Comparison of ENCODE assay signal across 12 mouse cellular contexts in genomic region chr14:24738869-24739268, GRCm38 (mm10).
DNase-seq lines count a peak whose midpoint lies in the region; ATAC-seq lines count a peak whose summit lies in the region.
"Had no signal": no experiment of that assay in that cellular context is flagged by ENCODE, and none has a peak within 500 bp of the region (broad histone marks: within the 10 kb centered on the region; RNA-seq: fewer than 3 reads in every experiment).

No protein-coding gene starts in this region.

- H3K9me3 ChIP-seq in embryonic facial prominence, embryonic 11.5 days (replicated peaks; ENCODE audit: control insufficient read depth, low read length): no peaks in the 10 kb centered on the region
- H3K9me3 ChIP-seq in embryonic facial prominence, embryonic 10.5 days: no peaks in the 10 kb centered on the region
- H3K9me3 ChIP-seq in kidney, embryonic 15.5 days (replicated peaks): no peaks in the 10 kb centered on the region
- no peaks in the 10 kb centered on the region for H3K9me3 ChIP-seq in midbrain, embryonic 10.5 days (replicated peaks)
- no peaks in the 10 kb centered on the region for H3K9me3 ChIP-seq in midbrain, embryonic 13.5 days
- H3K9me3 ChIP-seq: heart, embryonic 15.5 days had no signal

- H3K4me2 ChIP-seq in embryonic facial prominence, embryonic 11.5 days (ENCODE audit: low read depth, low read length): no peak overlapping the region
- H3K4me2 ChIP-seq in kidney, embryonic 15.5 days: no peak overlapping the region
- H3K4me2 ChIP-seq in midbrain, embryonic 13.5 days (replicated peaks): no peak overlapping the region
- H3K4me2 ChIP-seq: heart, embryonic 15.5 days had no signal

- no peak for ATAC-seq in embryonic facial prominence, embryonic 11.5 days (replicated peaks; ENCODE audit: insufficient number of reproducible peaks, low FRiP score, low TSS enrichment, low read depth)
- no peak for ATAC-seq in kidney, embryonic 15.5 days (replicated peaks; ENCODE audit: low FRiP score)
- ATAC-seq in midbrain, embryonic 13.5 days: no peak

- H3K4me3 ChIP-seq in embryonic facial prominence, embryonic 11.5 days (ENCODE audit: low read depth, low read length): no peak overlapping the region
- no peak overlapping the region for H3K4me3 ChIP-seq in embryonic facial prominence, embryonic 10.5 days
- H3K4me3 ChIP-seq in kidney, embryonic 15.5 days (replicated peaks): no peak overlapping the region
- no peak overlapping the region for H3K4me3 ChIP-seq in midbrain, embryonic 10.5 days
- no peak overlapping the region for H3K4me3 ChIP-seq in midbrain, embryonic 13.5 days (replicated peaks)
- H3K4me3 ChIP-seq: heart, embryonic 15.5 days had no signal

- no peaks in the 10 kb centered on the region for H3K36me3 ChIP-seq in embryonic facial prominence, embryonic 11.5 days (replicated peaks; ENCODE audit: control insufficient read depth, insufficient read depth, low read depth, low read length)
- no peaks in the 10 kb centered on the region for H3K36me3 ChIP-seq in embryonic facial prominence, embryonic 10.5 days (replicated peaks)
- H3K36me3 ChIP-seq in kidney, embryonic 15.5 days: no peaks in the 10 kb centered on the region
- H3K36me3 ChIP-seq in midbrain, embryonic 10.5 days: no peaks in the 10 kb centered on the region
- H3K36me3 ChIP-seq in midbrain, embryonic 13.5 days: no peaks in the 10 kb centered on the region
- H3K36me3 ChIP-seq: heart, embryonic 15.5 days had no signal

- no peak overlapping the region for H3K27ac ChIP-seq in embryonic facial prominence, embryonic 11.5 days (replicated peaks; ENCODE audit: low read depth, low read length)
- no peak overlapping the region for H3K27ac ChIP-seq in embryonic facial prominence, embryonic 10.5 days (replicated peaks)
- no peak overlapping the region for H3K27ac ChIP-seq in kidney, embryonic 15.5 days
- peak overlapping the region; percentile 64 for H3K27ac ChIP-seq in midbrain, embryonic 10.5 days (replicated peaks)
- no peak overlapping the region for H3K27ac ChIP-seq in midbrain, embryonic 13.5 days
- H3K27ac ChIP-seq: heart, embryonic 15.5 days had no signal

- no peaks in the 10 kb centered on the region for H3K27me3 ChIP-seq in embryonic facial prominence, embryonic 11.5 days (ENCODE audit: control insufficient read depth, insufficient read depth, low read length)
- H3K27me3 ChIP-seq in embryonic facial prominence, embryonic 10.5 days (replicated peaks; ENCODE audit: low read depth, poor library complexity, severe bottlenecking): no peaks in the 10 kb centered on the region
- H3K27me3 ChIP-seq in kidney, embryonic 15.5 days: no peaks in the 10 kb centered on the region
- no peaks in the 10 kb centered on the region for H3K27me3 ChIP-seq in midbrain, embryonic 10.5 days (ENCODE audit: low read depth, poor library complexity, severe bottlenecking)
- H3K27me3 ChIP-seq in midbrain, embryonic 13.5 days: no peaks in the 10 kb centered on the region
- H3K27me3 ChIP-seq: heart, embryonic 15.5 days had no signal

- DNase-seq in embryonic facial prominence, embryonic 11.5 days (ENCODE audit: low spot score): peak; percentile 59
- no peak for DNase-seq in embryonic facial prominence, embryonic 10.5 days (ENCODE audit: low spot score)
- DNase-seq in kidney, postnatal 10 days: peak; percentile 50
- no peak for DNase-seq in midbrain, embryonic 10.5 days (ENCODE audit: low spot score)
- DNase-seq in lung, postnatal 14 days: peak; percentile 32
- DNase-seq in urinary bladder, postnatal 14 days (ENCODE audit: low spot score): no peak
- DNase-seq: adrenal gland, postnatal 25 days; cerebellum, adult 2 months; gastrocnemius, postnatal 14 days had no signal

- H3K9ac ChIP-seq in embryonic facial prominence, embryonic 11.5 days (replicated peaks; ENCODE audit: low read length): no peak overlapping the region
- no peak overlapping the region for H3K9ac ChIP-seq in kidney, embryonic 15.5 days
- no peak overlapping the region for H3K9ac ChIP-seq in midbrain, embryonic 13.5 days (replicated peaks)
- H3K9ac ChIP-seq: heart, embryonic 15.5 days had no signal

- no peaks in the 10 kb centered on the region for H3K4me1 ChIP-seq in embryonic facial prominence, embryonic 11.5 days (ENCODE audit: control insufficient read depth, insufficient read depth, low read length)
- peaks cover 4% of the 10 kb centered on the region; the same call in 1 of the 2 replicates for H3K4me1 ChIP-seq in embryonic facial prominence, embryonic 10.5 days
- no peaks in the 10 kb centered on the region for H3K4me1 ChIP-seq in kidney, embryonic 15.5 days
- peaks cover 10% of the 10 kb centered on the region for H3K4me1 ChIP-seq in midbrain, embryonic 10.5 days
- no peaks in the 10 kb centered on the region for H3K4me1 ChIP-seq in midbrain, embryonic 13.5 days (replicated peaks)
- H3K4me1 ChIP-seq: heart, embryonic 15.5 days had no signal

Comparison
In these comparisons a context has a peak if more than half of its experiments do, and no peak if none do; other contexts are left out.
1. DNase-seq: peak in embryonic facial prominence, embryonic 11.5 days (single experiment), kidney, postnatal 10 days (single experiment) and lung, postnatal 14 days (single experiment); none in embryonic facial prominence, embryonic 10.5 days (single experiment), midbrain, embryonic 10.5 days (single experiment) and urinary bladder, postnatal 14 days (single experiment).